Mouse (Mus musculus) cerebellum, adult 11 months (tissue): ENCODE results near the gene Clybl.

ENCODE experiments used
- DNase-seq: peaks from one replicate; pipeline ENCODE4 v3.0.0; 2022

Gene Clybl

DNA sequence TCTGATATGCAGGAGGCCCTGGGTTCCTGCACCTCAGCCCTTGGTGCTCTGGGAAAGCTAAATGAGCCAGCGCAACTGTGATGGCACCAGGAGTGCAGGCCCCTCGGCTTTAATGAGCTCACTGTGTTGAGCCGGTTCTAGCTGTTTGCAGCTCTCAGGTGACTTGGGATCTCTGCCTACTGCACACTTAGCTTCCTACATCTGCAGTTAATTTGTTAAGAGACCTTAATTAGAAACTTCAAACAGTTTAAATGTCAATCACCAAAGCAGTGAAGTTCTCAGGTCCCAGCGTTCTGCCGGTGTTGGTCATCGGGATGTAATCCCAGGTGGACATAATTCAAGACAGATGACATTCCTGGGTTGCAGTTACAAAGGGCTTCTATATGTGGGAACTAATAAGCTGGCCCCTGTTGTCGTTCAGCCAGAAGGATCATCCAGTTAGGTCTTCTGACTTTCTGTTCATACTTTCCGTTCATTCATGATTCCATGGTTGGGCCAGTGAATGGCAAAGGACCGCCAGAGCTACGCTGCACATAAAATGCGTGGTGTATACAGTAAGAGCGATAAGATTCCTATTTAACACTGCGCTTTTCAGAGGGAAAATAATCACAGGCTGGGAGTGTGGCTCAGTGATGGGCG lies 18.9 kb downstream of the Clybl start:
- DNase-seq, result no peak

DNA sequence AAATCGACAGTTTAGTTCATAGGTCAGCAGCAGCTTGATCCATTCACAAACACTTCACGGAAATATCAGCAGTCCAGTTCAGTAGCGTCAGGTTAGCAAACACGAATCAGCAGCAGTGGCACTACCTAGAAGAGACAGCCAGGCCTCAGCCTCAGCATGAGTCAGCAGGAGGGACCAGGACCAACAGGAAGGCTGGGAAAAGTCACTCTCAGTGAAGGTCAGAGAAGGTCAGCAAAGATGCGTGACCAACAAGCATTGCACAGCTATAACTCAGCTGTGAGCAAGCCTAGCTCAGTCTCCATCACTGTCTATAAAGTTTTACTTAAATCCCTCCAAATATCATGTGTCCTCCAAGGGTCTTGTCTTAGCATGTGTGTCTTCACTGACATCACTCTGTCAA lies 27.7 kb downstream of the Clybl start:
- no peak for DNase-seq

DNA sequence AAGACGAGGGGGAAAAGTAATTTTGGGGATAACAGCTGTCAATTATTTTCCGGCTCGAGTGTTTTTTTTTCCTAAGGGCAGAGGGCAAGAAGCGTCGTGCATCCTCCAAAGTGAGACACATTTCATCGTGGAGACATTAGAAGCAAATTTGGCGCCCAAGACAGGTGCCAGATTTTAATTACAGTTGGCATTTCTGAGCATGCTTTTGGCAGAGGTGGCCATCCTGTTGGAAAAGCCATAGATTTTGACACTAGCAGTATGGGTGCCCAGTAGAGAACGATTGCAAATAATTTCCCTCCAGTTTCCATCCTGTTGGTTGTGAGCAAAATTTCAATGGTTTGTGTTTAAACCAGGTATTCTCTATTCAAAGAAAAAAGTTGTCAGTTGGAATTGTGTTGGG lies 32.1 kb downstream of the Clybl start:
- peak; percentile 73 for DNase-seq

DNA sequence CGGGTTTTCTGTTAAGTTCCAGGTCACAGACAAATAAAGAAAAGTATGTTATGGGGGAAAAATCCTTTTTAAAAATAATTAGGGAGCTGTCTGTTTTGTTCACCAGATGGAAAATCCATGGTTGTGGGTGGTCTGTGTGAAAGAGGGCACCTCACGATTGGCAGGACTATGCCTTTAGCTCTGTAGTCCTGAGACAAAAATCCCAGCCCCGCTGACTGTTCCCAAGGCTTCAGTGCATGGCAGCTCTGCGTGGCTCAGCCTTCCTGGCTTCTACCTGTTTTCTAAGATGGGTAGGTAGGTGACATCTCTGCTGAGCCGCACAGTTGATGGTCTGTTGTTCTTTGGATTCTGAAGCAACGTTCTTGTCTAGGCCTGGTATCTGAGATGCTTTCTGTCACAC lies 32.6 kb downstream of the Clybl start:
- no peak for DNase-seq

DNA sequence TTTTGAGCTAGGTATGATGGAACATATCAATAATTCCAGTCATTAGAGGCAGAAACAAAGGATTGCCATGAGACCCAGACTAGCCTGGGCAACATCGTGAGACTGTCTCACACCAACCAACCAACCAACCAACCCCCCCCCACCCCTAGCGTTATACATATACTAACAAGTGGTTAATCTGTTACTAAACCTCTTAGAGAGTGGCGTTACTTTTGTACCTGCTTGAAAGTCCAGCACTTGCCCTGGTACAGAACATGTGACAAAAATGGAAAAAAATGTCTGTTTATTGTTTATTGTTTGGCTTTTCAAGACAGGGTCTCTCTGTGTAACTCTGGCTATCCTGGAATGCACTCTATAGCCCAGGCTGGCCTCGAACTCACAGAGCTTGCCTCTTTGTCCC lies 35.7 kb downstream of the Clybl start:
- DNase-seq, result no peak

DNA sequence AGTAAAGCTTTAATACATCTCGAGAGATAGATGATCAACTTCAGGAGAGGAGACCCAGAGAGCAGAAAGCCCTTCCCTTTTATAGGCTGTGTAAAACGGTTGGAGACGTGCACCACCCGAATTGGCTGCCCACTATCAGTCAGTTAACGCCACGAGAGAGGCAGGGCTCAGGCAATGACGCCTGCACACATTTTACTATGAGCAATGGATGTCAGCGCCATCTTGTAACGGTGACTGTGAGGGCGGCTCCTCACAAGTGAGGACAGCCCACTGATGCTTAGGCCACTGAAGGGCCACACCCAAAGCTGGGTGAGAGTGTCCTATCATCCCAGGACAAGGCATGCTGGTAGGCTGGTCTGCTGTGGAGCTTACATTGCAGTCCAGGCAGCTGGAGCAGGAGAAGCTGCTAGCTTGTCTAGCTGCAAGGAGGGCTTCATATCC lies 41.5 kb downstream of the Clybl start:
- no peak for DNase-seq

DNA sequence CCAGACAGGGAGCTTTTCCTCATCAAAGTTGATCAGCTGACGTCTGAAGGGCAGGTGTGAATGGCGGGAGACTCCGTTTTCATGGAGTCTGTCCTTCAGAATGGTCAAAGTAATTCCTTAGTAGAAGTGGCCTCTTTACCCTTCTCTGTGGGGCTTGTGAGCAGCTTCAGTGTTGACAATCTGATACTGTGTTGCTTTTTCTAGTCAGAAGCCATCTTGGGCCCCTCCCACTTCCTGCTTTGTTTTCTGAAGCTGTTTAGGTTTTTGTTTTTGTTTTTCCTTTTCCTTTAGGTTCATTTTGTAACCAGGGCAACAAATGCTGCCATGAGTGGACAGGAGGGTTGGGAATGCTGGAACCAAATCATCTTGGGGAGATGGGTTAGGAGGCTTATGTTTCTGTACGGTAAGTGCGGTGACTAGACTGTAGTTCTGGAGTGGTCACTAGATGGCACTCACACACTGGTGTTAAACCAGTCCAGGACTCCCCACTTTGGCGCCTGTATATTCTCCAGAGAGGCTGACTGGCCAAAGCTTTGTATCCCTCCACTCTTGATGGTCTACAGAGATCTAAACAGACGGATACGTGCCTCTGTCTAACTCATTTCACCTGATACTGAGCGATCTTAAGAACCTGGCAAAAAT lies 42.1 kb downstream of the Clybl start:
- DNase-seq, result peak; percentile 88

DNA sequence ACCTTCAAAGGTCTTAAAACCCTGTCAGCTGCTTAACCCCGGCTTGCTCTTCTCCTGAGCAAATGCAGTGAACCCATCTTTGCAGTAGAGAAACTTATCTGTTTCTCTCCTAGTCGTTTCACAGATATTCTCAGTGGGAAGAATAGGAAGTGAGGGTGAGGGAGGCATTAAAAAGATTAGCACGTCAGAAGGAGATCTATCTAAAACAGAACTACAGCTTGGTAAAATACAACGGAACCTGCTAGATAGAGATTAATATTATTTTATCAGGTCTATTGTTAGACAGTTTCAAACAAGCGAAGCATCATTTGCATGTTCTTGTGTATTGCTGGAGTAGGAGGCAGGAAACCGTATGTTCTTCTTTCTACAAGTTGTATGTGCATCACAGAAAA lies 42.6 kb downstream of the Clybl start:
- no peak for DNase-seq

DNA sequence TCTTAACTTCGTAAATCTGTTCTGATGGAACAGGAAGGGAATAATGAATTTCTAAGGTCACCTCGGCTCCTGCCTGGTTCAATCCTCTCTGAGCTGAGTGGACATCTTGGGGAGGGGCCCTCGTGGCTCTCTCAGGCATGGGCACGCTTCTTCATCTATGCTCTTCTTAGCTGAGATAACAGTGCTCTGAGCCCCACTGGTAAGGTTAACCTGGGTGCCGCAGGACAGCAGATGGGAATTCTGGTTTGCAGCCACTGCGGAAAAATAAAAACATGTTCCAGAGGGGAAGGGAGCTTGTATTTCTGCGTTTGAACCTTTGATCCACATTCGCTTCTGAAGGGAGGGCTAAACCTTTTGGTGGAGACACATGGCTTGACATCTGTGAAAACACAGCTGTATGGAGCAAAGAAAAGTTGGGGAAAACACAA lies 43.0 kb downstream of the Clybl start:
- DNase-seq, result peak; percentile 64

DNA sequence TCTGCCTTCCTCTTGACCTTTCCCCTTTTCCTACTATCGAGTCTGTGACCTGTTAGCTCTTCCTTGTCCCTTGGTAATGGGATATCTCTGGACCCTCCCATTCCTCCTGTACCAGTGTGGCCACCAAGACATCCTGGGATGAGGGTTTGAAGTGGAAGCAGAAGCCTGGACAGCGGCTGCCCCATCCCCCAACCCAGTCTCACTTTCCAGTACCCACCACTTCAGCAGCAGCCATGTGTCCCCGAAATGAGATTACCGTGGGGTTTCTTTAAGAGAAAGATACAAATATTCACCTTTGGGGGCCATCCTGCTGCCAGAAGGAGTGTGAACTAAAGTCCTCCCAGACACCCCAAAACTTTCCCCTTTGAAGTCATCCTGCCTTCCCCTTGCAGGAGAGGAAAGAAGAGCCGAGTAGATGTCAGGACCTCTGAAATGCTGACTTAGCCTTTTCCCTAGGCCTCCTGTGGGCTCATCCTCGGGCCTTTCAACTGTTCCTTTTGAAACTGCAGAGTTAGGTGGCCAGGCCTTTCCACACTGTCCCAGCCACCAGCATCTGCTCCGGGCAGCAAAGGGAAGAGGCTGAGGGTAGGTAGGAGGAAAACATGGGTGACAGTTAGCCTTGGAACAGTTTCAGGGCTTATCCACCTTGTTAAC lies 44.1 kb downstream of the Clybl start:
- DNase-seq, result peak; percentile 34

DNA sequence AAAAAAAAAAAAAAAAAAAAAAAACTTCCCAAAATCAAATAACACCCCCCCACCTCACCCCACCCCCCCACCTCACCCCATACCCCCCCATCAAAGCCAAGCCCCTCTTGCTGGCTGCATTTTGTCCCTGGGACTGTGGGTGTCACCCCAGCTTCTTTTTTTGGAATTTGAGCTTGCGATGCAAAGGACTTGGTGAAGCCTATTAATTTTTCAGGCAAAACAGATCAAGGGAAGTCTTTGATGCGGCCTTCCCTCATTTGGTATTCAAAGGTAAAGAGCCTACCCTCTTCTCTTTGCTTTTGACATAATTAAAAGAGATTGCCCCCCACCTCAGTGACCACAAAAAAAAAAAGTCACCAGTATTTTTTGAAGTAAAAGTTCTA lies 44.6 kb downstream of the Clybl start:
- peak; percentile 31 for DNase-seq

DNA sequence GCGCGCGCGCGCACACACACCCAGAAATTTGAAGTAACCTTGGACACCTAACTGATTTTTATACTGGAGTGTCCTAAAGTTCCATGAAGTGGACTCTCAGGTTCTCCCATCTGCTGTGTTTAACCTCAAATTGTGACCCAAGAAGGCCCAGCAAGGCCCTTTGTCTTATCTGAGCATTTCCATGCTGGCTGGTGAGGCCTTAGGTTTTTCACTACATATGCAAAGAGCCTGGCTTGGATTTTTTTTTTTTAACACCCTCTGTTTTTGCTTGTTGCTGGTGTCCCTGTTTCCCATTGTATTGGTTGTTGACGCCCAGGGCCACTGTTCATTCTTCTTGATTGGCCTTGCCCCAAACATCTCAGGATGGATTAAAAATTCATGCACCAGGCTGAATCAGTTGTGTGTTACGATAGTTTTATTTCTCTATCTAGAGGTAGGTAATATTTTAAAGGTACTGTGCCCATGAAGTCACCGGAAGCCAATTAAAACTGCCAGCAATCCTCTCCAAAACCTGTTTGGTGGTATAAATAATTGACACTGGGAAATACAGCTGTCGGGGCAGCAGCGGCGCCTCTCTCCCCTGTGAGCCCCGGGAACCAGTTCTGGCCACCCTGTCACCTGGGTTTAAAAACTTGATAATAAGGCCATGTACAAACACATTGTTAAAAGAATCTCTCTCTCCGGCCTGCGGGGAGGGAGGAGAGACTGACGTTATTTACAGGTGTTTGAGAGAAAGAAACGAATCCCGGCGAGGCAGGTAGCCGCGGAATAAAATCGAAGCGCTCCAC lies 45.4 kb downstream of the Clybl start:
- DNase-seq, result peak; percentile 30

DNA sequence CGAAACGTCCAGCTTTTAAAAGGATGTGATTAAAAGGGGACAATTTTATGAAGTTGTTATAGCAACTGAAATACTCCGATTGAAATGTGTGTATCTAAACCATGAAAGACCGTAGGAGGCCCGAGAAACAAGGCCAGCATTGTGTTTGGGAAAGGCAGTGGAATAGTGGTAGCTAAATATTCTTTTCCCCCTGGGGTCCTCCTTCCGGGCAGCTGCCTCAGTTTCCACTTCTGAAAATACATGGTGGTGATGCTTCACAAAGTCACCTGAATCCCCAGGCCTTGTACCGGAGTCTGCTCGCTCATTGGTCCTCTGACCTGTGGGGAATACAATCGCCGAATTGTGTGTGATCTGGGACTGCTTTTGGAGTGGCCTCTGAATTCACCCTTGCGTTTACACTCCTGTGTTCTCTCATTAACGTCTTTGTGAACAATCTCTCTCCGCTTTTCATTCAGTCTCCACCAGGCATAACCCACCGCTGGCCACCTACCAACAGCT lies 46.0 kb downstream of the Clybl start:
- DNase-seq, result peak; percentile 46

DNA sequence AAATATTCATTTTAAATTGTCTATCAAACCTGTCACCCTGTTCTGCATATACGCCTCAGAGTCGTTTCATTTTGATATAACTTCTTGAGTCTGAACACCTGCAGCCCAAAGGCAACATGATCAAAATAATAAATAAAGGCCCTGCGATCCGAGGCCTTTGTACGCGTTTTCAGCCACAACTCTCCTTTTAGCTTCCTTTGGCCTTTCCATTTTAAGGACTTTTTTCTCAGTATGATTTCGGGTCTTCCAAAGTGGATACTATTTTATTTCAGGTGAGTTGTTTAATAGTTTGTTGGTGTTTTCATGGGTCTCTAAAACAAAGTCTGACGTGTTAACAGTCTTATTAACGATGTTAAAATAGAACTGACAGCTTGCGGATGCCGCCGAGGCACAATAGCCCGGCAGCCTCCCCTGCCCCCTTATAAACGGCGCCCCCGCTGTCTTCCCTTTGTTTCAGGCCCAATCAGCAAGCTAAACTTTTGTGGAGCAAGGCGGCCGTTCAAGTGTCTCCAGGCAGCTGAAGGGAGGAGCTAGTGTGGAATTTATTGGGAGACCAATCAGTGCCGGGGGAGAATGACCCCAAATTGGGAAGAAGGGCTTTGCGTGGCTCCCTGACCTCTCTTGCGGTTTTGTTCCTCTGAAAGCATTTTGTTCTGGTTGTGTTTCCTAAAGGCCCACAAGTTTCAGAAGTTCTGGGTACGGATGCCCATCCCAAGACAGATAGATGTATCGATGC lies 47.5 kb downstream of the Clybl start:
- peak; percentile 56 for DNase-seq

DNA sequence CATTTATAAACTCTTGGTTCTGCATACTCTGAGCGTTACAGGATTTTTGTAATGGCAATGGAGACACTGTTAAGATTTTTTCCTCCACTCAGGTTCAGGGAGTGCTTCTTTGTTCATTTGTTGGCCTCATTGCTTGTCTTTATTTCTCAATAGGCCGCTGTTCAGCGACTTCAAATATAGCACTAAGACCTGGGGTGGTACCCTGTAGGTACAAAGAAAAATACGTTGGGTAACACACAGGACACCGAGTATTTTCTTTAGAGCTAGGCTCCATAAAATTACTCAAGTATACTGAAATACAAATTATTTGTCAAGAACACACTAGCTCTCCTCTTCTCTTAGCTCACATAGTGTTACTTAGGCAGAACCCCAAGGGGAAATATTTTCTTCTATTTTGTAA lies 48.5 kb downstream of the Clybl start:
- peak; percentile 16 for DNase-seq

DNA sequence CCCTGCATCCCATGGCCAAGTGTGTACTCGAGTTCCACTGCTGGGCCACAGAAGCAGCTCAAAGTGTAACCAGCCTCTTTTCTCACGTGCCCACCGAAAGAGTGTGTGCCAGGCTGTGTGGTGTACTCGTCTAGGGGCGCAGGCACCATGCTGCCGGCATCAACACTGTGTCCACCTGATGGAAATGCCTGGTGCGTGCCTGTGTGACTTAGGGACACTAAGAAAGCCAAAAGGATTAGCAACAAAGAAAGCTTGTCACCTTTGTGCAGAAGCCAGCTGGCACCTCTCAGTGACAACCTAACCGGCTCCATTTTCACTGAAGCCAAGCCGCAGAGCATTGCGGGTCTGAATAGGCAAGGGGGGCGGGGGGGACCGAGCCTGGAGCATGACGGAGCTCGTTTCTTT lies 49.1 kb downstream of the Clybl start:
- DNase-seq, result peak; percentile 85

DNA sequence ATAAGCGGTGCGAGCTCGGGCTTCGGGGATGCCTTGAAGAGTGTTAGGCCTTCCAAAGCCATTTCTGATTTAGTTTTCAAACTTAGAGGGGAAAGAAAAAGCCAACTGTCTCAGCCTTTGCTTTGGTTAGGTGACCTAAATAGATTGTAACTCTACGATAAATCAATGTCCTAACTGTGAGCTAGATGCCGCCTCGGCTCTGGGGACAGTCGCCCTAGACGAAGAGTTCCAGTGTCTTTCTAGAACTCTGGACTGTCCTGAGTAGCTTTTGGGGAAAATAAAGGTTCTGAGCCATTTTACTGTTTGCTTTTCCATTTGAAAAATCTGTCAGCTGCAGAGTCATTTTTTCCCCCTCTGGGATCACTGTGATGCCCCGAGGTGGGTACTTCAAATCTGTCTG lies 49.6 kb downstream of the Clybl start:
- no peak for DNase-seq

DNA sequence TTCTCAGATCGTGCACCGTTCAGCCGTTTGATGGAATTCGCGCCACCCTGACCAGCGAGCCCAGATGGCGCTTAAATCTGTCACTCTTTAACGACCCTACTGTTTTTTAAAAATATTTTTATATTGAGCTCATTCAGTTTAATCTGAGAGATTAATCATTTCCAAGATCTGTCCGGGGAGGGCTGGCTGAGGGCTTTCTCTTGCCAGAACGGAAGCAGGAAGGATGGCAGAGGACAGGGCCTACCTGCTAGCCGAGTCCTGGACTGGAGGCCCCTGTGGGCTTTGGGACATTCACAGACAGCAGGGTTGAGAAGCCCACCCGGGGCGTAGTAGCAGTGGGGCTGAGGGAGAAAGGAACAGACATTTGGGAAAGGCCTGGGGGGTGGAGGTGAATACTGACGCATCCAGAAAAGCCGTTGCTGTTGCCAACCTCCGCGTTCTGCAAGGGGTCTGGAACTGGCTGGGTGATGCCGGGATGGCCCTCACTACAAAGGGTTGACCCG lies 51.8 kb downstream of the Clybl start:
- peak; percentile 74 for DNase-seq

DNA sequence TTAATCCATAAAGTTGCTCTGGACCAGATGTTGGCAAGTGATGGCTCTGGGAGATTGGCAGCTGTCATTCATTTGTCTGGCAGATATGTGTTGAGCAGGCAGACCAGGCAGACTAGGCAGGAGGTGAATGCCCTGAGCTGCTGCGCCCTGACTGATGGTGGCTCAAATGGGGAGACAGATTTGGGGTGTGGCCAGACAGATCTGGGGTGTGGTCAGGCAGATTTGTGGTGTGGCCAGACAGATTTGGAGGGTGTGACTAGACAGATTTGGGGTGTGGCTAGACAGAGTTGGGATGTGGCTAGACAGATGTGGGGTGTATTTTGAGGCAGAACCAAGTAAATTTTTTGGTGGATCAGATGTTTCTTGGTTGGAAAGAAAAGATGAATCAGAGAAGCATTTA lies 62.4 kb downstream of the Clybl start:
- no peak for DNase-seq

DNA sequence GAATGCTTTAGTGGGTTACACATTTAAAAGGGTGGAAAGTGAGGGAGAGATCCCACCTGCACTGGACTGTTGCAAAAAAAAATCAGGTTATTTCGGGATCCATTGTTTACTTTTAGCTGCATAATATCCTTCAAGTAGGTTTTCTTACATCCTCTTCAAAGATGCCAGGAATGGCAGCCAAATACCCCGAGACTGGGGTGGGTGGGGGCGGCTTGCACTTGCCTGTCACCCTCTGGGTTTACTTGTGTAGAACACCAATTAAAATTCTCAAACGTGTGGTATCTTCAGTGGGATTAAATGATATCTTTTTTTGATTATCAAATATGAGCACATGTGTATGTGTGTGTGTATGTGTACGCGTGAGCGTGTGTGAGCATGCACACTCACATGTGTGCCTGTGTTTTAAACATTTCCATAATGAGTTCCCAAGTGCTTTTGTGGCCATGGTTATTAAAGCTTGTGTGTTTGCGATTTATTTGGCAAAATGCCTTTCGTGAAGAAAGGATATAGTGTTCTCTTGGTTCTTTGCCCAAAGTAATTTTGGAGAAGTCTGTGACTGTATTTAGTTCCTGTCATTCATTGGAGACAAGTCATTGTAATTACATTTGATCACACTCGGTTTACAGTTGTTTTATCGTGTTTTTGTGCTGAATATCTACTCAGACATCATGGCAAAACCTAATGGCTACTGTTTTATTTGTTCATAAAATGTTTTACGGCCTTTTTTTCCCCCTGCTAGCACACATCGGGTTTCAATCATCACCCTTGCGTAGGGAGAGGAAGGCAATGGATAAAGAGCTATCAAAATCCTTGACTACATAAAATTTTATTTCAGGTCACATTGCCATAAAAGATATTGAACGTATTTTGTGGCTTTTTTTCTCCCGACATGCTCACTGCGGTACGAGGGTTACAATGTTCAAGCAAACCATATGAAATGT lies 65.7 kb downstream of the Clybl start:
- DNase-seq, result no peak

DNA sequence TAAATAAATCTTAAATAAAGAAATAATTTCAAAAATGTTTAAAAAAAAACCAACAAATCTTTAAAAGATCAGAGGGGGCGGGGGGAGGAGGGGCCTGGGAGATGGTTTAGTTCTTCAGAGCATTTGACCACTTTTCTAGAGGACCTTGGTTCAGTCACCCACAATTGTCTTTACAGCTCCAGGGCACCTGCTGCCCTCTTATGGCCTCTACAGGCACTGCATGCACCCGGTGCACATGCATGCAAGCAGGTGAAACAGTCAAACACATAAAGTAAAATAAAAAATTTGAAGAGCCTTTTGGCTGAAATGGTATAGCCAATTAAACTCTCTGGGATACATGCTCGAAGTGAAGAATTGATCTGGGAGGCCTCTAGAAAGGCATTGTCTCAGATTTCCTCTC lies 67.6 kb downstream of the Clybl start:
- DNase-seq, result no peak
